Mouse (Mus musculus): ENCODE results near the gene Tle6. TPM values are rescaled to one million over a fixed set of nuclear protein-coding genes. Genes with fewer than 3 reads are reported as not detected.

Gene Tle6
- polyA plus RNA-seq, 1 experiment: 15.0 TPM

DNA sequence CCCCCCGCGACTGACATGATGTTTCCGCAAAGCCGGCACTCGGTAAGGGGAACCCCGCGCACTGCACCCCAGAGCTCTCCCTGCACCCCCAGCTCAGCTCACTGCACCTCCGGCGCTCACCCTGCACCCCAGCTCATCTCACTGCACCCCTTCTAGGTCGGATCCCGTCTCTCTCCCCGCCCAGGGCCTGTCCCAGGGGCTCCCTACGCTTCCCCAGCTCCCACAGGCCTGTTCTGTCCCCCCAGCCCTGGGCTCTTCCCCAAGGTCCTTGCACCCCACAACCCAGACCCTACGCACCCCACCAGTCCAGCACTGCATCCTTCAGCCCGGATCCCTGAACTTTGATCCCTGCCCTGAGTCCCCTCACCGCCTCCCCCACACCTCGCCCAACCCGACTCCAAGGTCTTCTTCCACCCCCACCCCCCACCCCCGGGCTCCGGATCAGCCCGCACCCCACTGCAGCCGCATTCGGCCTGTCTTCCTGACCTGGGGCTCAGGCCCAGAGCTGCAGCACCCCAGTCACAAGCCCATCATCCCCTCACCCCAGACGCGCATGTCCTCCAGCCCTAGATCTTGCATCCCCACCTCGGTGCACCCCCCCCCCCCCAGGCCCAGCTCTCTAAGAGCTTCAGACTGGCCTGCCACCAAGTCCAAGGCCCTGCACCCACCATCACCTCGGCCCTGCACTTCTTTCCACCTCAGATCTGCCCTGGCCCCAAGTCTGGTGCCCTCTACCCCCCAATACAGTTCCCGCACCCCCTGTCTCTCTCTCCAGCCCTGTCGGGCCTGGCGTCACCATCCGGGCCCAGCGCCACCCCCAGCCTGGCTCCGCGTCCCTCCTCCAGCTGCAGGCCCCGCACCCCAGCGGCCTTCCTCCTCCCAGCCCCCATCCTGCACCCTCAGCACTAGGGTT, 41.0 kb downstream of the Tle6 start:
- no peaks in the 10 kb centered on the region for H3K9me3 ChIP-seq (replicated peaks; ENCODE audit: control insufficient read depth, insufficient read depth, low read length, poor library complexity, severe bottlenecking)
- H3K9ac ChIP-seq (ENCODE audit: low read depth, poor library complexity, severe bottlenecking): peak overlapping the region; percentile 98
- peaks cover 6% of the 10 kb centered on the region for H3K4me1 ChIP-seq (ENCODE audit: control insufficient read depth, insufficient read depth, low read length)
- TF ChIP-seq EP300 (IDR thresholded peaks at IDR 0.05; ENCODE audit: insufficient read depth, low read depth, low read length) (no peak), CTCF (IDR thresholded peaks at IDR 0.05; ENCODE audit: low read depth, low read length) (no peak), POLR2A (IDR thresholded peaks at IDR 0.05; ENCODE audit: insufficient read depth, low read length) (no peak)
- H3K27me3 ChIP-seq (ENCODE audit: control insufficient read depth, insufficient read depth, low read length, poor library complexity, severe bottlenecking): no peaks in the 10 kb centered on the region
- H3K4me3 ChIP-seq (ENCODE audit: low read depth, low read length): peak overlapping the region; percentile 94
- H3K27ac ChIP-seq (ENCODE audit: insufficient read depth, low read length): no peak overlapping the region
- no peaks in the 10 kb centered on the region; the same call in 1 of the 2 replicates for H3K36me3 ChIP-seq (ENCODE audit: control insufficient read depth, insufficient read depth, low read length, poor library complexity, severe bottlenecking)

DNA sequence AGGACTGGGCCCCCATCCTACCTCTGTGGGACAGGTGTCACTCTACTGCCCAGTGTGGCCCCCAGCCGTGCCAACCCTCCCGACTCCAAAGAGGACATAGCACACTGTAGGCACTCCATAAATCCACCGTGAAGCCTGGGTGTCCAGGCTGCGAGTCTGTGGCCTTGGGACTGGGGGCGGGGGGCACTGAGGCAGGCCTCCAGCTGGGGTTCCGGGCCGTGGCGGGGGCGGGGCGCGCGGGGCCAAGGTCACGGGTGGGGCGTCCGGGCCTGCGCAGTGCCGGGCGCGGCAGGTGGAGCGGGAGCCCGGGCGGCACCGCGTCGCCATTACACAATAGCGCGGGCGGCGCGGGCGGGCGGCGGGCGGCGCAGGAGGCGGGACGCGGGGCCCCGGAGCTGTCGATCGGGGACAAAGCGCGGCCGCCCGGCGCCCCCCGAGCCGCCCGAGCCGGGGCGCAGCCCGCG, 41.7 kb downstream of the Tle6 start, which contains the start of gene Aes:
Gene Aes, plus strand, starts transcription at position 326 of the 464 bp plus-strand sequence.
- Histone ChIP-seq H3K9me3 (replicated peaks; ENCODE audit: control insufficient read depth, insufficient read depth, low read length, poor library complexity, severe bottlenecking) (no peaks in the 10 kb centered on the region), H3K27ac (ENCODE audit: insufficient read depth, low read length) (no peak within 1 kb of the TSS), H3K4me1 (ENCODE audit: control insufficient read depth, insufficient read depth, low read length) (peaks cover 6% of the 10 kb centered on the region), H3K36me3 (ENCODE audit: control insufficient read depth, insufficient read depth, low read length, poor library complexity, severe bottlenecking) (no peaks in the 10 kb centered on the region; the same call in 1 of the 2 replicates), H3K9ac (ENCODE audit: low read depth, poor library complexity, severe bottlenecking) (peak within 1 kb of the TSS; percentile 98), H3K4me3 (ENCODE audit: low read depth, low read length) (peak within 1 kb of the TSS; percentile 94), H3K27me3 (ENCODE audit: control insufficient read depth, insufficient read depth, low read length, poor library complexity, severe bottlenecking) (no peaks in the 10 kb centered on the region)
- no peak for TF ChIP-seq EP300 (IDR thresholded peaks at IDR 0.05; ENCODE audit: insufficient read depth, low read depth, low read length)
- no peak for TF ChIP-seq POLR2A (IDR thresholded peaks at IDR 0.05; ENCODE audit: insufficient read depth, low read length)
- no peak for TF ChIP-seq CTCF (IDR thresholded peaks at IDR 0.05; ENCODE audit: low read depth, low read length)

DNA sequence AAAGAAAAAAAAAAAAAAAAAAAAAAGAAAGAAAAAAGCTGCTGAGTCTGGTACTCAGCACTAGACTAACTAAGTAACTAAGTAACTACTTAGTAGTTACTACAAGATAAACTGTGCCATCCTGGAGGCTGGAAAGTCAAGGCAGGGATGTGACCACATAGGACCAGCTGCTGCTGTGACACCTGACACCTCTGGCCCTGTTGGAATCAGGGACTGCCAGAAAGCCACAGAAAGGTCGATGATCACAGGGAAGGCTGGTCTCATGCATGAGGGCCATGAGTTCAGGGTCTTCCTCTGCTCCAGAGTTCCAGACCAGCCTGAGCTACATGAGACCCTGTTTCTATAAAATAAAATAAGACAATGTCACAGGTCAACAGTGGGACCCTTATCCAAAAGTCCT, 43.4 kb downstream of the Tle6 start:
- Histone ChIP-seq H3K4me1 (ENCODE audit: control insufficient read depth, insufficient read depth, low read length) (no peaks in the 10 kb centered on the region), H3K27me3 (ENCODE audit: control insufficient read depth, insufficient read depth, low read length, poor library complexity, severe bottlenecking) (no peaks in the 10 kb centered on the region), H3K9me3 (replicated peaks; ENCODE audit: control insufficient read depth, insufficient read depth, low read length, poor library complexity, severe bottlenecking) (no peaks in the 10 kb centered on the region), H3K36me3 (ENCODE audit: control insufficient read depth, insufficient read depth, low read length, poor library complexity, severe bottlenecking) (no peaks in the 10 kb centered on the region; the same call in 1 of the 2 replicates), H3K9ac (ENCODE audit: low read depth, poor library complexity, severe bottlenecking) (no peak overlapping the region), H3K27ac (ENCODE audit: insufficient read depth, low read length) (no peak overlapping the region), H3K4me3 (ENCODE audit: low read depth, low read length) (no peak overlapping the region)
- TF ChIP-seq CTCF (IDR thresholded peaks at IDR 0.05; ENCODE audit: low read depth, low read length): no peak
- TF ChIP-seq POLR2A (IDR thresholded peaks at IDR 0.05; ENCODE audit: insufficient read depth, low read length): no peak
- no peak for TF ChIP-seq EP300 (IDR thresholded peaks at IDR 0.05; ENCODE audit: insufficient read depth, low read depth, low read length)

DNA sequence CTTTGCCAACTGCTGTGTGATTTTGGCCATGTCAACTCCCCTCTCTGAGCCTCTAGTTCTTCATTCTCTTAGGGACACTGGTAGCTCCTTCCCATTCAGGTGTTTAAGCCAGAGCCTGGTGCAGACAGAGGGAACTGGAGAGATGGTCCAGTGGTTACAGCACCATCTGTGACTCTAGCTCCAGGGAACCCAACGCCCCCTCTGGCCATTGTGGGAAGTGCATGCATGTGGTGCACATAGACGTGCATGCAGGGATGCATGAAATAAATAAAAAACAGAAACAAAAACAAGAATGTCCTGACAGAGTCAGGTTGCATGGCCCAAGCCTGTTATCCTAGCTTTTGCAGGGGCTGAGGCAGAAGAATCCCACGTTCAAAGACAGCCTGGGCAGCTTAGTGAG, 44.6 kb downstream of the Tle6 start:
- no peaks in the 10 kb centered on the region for H3K27me3 ChIP-seq (ENCODE audit: control insufficient read depth, insufficient read depth, low read length, poor library complexity, severe bottlenecking)
- H3K4me1 ChIP-seq (ENCODE audit: control insufficient read depth, insufficient read depth, low read length): no peaks in the 10 kb centered on the region
- H3K9me3 ChIP-seq (replicated peaks; ENCODE audit: control insufficient read depth, insufficient read depth, low read length, poor library complexity, severe bottlenecking): no peaks in the 10 kb centered on the region
- H3K36me3 ChIP-seq (ENCODE audit: control insufficient read depth, insufficient read depth, low read length, poor library complexity, severe bottlenecking): no peaks in the 10 kb centered on the region
- no peak overlapping the region for H3K27ac ChIP-seq (ENCODE audit: insufficient read depth, low read length)
- no peak overlapping the region for H3K9ac ChIP-seq (ENCODE audit: low read depth, poor library complexity, severe bottlenecking)
- H3K4me3 ChIP-seq (ENCODE audit: low read depth, low read length): no peak overlapping the region
- no peak for TF ChIP-seq POLR2A (IDR thresholded peaks at IDR 0.05; ENCODE audit: insufficient read depth, low read length)
- peak; percentile 63 for TF ChIP-seq CTCF (IDR thresholded peaks at IDR 0.05; ENCODE audit: low read depth, low read length)

DNA sequence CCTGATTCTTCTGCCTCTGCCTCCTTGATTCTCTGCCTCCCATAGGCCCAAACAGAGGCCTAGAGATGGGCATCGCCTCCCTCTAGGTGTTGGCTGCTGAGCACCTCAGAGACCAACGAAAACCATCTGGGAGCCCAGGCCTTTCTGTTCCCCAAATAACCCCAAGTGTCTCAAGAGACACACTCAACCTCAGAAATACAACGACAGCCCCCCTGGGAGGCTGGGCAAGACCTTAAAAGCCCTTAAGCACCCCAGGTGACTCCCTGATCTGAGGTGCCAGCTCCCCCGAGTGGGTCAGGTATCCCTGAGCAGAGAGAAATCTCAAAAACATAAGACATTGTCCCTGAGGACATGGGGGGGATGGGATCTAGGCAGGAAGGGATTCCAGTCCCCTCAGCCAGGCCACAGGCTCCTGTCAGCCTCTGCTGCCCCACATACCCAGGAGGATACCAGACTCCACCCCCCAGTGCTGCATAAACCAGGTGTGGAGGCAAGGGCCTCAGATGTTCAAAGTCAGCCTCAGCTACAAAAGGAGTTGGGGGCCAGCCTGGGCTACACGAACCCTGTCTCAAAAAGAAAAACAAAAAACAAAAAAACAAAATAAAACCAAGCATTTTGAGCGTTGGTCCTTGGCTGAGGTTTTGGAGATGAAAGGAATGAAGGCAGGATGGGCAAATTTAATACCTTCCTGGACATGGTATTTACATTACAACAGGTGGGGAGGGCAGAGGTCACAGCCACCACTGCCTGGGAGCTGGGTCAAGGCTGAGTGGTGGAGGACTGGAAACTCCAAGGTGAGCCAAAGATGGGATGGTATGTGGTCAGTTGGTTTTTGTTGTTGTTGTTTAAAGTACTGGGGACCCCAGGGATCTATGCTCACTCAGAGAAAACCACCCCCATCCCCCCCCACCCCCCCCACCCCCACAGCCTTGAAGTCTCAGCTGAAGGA, 46.8 kb downstream of the Tle6 start:
- no peaks in the 10 kb centered on the region for H3K36me3 ChIP-seq (ENCODE audit: control insufficient read depth, insufficient read depth, low read length, poor library complexity, severe bottlenecking)
- H3K27ac ChIP-seq (ENCODE audit: insufficient read depth, low read length): peak overlapping the region; percentile 30
- TF ChIP-seq EP300 (IDR thresholded peaks at IDR 0.05; ENCODE audit: insufficient read depth, low read depth, low read length) (no peak), POLR2A (IDR thresholded peaks at IDR 0.05; ENCODE audit: insufficient read depth, low read length) (no peak), CTCF (IDR thresholded peaks at IDR 0.05; ENCODE audit: low read depth, low read length) (no peak)
- no peaks in the 10 kb centered on the region for H3K9me3 ChIP-seq (replicated peaks; ENCODE audit: control insufficient read depth, insufficient read depth, low read length, poor library complexity, severe bottlenecking)
- no peaks in the 10 kb centered on the region for H3K27me3 ChIP-seq (ENCODE audit: control insufficient read depth, insufficient read depth, low read length, poor library complexity, severe bottlenecking)
- no peak overlapping the region for H3K4me3 ChIP-seq (ENCODE audit: low read depth, low read length)
- H3K4me1 ChIP-seq (ENCODE audit: control insufficient read depth, insufficient read depth, low read length): no peaks in the 10 kb centered on the region
- no peak overlapping the region for H3K9ac ChIP-seq (ENCODE audit: low read depth, poor library complexity, severe bottlenecking)

Data from ES-Bruce4 (cell line).